Mouse (Mus musculus): ENCODE data around the gene Gm20388. TPM values are rescaled to one million over a fixed set of nuclear protein-coding genes. Genes with fewer than 3 reads are reported as not detected.

Gene Gm20388
- polyA plus RNA-seq, 1 experiment from 2014 or later = 7.4 TPM

DNA sequence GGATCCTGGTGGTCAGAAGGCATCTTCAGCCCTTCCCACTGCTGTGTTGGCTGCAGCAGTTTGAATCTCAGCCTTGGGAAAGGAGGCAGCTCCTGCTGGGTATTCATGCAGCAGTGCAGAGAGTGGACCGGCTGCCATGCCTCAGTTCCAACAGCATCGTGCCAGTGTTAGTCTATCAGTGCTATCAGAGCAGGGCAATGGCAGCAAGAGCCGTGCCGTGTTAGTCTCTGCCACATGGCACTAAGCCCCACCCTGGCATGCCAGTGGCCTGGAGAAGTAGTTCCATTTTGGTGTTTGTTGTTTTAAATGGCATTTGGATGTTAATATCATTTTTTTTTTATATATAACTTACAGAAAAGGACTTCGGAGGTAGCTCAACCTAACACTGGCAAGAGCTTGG lies 3198.3 kb downstream of the Gm20388 start:
- peaks cover 4% of the 10 kb centered on the region; the same call in 1 of the 2 replicates for H3K4me1 ChIP-seq (ENCODE audit: control insufficient read depth, insufficient read depth, low read length)
- no peak overlapping the region for H3K4me2 ChIP-seq (ENCODE audit: low read depth, low read length)
- 76% methylated on average over 5 of the region's 5 CpGs for WGBS

DNA sequence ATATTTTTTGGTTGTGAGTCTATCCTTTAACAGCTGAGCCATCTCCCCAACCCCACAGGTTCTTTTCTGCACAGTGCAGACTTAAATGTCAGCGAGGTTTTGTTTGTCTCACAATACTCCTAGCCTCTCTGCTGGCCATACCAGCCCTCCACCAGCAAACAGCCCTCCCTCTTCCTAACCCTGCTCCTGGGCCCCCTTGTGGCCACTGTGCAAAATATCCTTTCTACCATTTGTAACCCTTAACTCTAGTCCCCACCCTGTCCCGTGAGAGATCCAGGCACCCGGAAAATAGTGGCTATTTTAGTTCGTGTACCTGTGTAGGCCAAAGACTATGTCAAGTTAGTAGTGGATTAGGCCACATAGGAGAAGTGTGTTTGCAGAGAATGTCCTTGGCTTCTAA lies 3200.0 kb downstream of the Gm20388 start:
- 11% methylated on average over 4 of the region's 4 CpGs for WGBS
- no peak overlapping the region for H3K4me2 ChIP-seq (ENCODE audit: low read depth, low read length)
- H3K4me3 ChIP-seq (replicated peaks; ENCODE audit: low read length) = no peak overlapping the region
- H3K27me3 ChIP-seq (ENCODE audit: control insufficient read depth, insufficient read depth, low read length) = 0 out of 2 replicates have a peak, but pooled peaks cover 1% of the 10 kb centered on the region
- no peaks in the 10 kb centered on the region for H3K36me3 ChIP-seq (ENCODE audit: control insufficient read depth, insufficient read depth, low read length)
- H3K4me1 ChIP-seq (ENCODE audit: control insufficient read depth, insufficient read depth, low read length) = no peaks in the 10 kb centered on the region
- no peak overlapping the region for H3K9ac ChIP-seq (ENCODE audit: low read length)
- H3K9me3 ChIP-seq (replicated peaks; ENCODE audit: control insufficient read depth, low read length) = no peaks in the 10 kb centered on the region
- no peak overlapping the region for H3K27ac ChIP-seq (ENCODE audit: low read length)
- ATAC-seq (ENCODE audit: insufficient read depth, low FRiP score) = peak; percentile 79

More for the DNA sequence above, 3198.3 kb downstream of the Gm20388 start:
- no peak overlapping the region for H3K27ac ChIP-seq (ENCODE audit: low read length)
- H3K9ac ChIP-seq (ENCODE audit: low read length) = no peak overlapping the region
- no peak overlapping the region for H3K4me3 ChIP-seq (replicated peaks; ENCODE audit: low read length)
- ATAC-seq (ENCODE audit: insufficient read depth, low FRiP score) = no peak
- H3K27me3 ChIP-seq (ENCODE audit: control insufficient read depth, insufficient read depth, low read length) = no peaks in the 10 kb centered on the region
- peaks cover 3% of the 10 kb centered on the region; the same call in 1 of the 2 replicates for H3K36me3 ChIP-seq (ENCODE audit: control insufficient read depth, insufficient read depth, low read length)
- H3K9me3 ChIP-seq (replicated peaks; ENCODE audit: control insufficient read depth, low read length) = no peaks in the 10 kb centered on the region

DNA sequence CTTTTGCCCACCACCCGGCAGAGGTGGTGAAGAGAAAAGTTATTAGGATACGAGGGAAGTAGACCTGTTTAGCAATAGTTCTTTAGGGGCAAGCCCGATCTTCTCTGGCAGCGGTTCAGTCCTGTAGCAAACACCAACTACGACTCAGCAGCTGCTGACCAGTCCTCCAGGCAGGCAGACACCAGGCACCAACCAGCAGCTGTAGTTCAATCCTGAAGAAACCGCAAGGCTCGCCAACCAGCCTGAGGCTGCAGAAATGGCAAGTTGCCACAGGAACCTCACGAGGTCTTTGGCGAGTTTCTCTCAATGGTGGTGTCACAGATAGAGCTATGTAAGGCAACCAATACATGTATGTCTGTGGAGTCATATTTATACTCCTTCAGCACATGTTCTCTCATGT lies 3202.3 kb downstream of the Gm20388 start:
- Histone ChIP-seq H3K36me3 (ENCODE audit: control insufficient read depth, insufficient read depth, low read length) (no peaks in the 10 kb centered on the region), H3K4me1 (ENCODE audit: control insufficient read depth, insufficient read depth, low read length) (peaks cover 11% of the 10 kb centered on the region), H3K9me3 (replicated peaks; ENCODE audit: control insufficient read depth, low read length) (no peaks in the 10 kb centered on the region), H3K4me2 (ENCODE audit: low read depth, low read length) (no peak overlapping the region), H3K27ac (ENCODE audit: low read length) (no peak overlapping the region), H3K9ac (ENCODE audit: low read length) (no peak overlapping the region), H3K27me3 (ENCODE audit: control insufficient read depth, insufficient read depth, low read length) (peaks cover 22% of the 10 kb centered on the region), H3K4me3 (replicated peaks; ENCODE audit: low read length) (no peak overlapping the region)
- WGBS = 74% methylated on average over 9 of the region's 9 CpGs
- ATAC-seq (ENCODE audit: insufficient read depth, low FRiP score) = no peak

DNA sequence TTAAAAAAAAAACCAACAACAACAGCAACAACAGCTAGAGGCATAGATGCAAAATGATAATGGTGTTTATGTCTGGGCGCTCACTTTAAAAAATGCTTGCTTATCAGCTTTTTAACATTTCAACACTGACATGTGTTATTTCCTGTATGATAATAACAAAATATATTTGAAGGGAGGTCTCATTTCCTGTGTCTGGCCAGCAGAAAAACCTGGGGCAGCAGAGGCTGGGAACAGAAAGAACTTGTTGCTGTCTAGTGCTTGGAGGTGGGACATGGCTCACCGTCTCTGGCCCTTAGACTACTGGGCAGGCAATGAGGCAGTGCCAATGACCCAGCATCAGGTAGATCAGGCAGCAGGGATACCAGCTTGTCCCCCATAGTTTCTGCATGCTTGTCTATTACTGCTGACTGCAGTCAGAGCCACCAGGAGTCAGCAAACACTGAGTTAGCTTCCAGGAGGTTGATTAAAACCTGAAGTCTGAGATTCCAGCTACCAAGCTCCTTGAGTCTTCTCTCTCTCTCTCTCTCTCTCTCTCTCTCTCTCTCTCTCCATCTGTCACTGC lies 3203.3 kb downstream of the Gm20388 start:
- Histone ChIP-seq H3K36me3 (ENCODE audit: control insufficient read depth, insufficient read depth, low read length) (no peaks in the 10 kb centered on the region), H3K9me3 (replicated peaks; ENCODE audit: control insufficient read depth, low read length) (no peaks in the 10 kb centered on the region), H3K27ac (ENCODE audit: low read length) (no peak overlapping the region), H3K4me2 (ENCODE audit: low read depth, low read length) (no peak overlapping the region), H3K9ac (ENCODE audit: low read length) (no peak overlapping the region), H3K4me3 (replicated peaks; ENCODE audit: low read length) (no peak overlapping the region), H3K27me3 (ENCODE audit: control insufficient read depth, insufficient read depth, low read length) (peaks cover 33% of the 10 kb centered on the region), H3K4me1 (ENCODE audit: control insufficient read depth, insufficient read depth, low read length) (peaks cover 12% of the 10 kb centered on the region)
- WGBS = 47% methylated on average over 2 of the region's 2 CpGs
- no peak for ATAC-seq (ENCODE audit: insufficient read depth, low FRiP score)

DNA sequence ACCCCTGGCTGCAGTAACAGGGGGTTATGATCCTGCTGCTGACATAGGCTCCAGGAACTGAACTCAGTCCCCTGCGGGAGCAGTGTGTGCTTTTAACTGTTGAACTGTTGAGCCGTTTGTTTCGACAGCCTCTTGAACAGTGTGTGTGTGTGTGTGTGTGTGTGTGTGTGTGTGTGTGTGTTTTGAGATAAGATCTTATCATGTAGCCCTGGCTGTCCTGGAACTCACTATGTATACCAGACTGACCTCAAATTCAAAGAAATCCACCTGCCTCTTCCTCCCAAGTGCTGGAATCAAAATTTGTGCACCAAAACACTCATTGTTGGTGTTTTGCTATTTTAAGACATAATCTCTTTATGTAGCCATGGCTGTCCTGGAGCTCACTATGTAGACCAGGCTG lies 3204.0 kb downstream of the Gm20388 start:
- H3K4me2 ChIP-seq (ENCODE audit: low read depth, low read length) = no peak overlapping the region
- H3K36me3 ChIP-seq (ENCODE audit: control insufficient read depth, insufficient read depth, low read length) = no peaks in the 10 kb centered on the region
- no peak overlapping the region for H3K4me3 ChIP-seq (replicated peaks; ENCODE audit: low read length)
- no peaks in the 10 kb centered on the region for H3K9me3 ChIP-seq (replicated peaks; ENCODE audit: control insufficient read depth, low read length)
- 41% methylated on average over 3 of the region's 3 CpGs for WGBS
- H3K27me3 ChIP-seq (ENCODE audit: control insufficient read depth, insufficient read depth, low read length) = peaks cover 39% of the 10 kb centered on the region
- H3K27ac ChIP-seq (ENCODE audit: low read length) = no peak overlapping the region
- H3K4me1 ChIP-seq (ENCODE audit: control insufficient read depth, insufficient read depth, low read length) = peaks cover 12% of the 10 kb centered on the region
- no peak overlapping the region for H3K9ac ChIP-seq (ENCODE audit: low read length)
- no peak for ATAC-seq (ENCODE audit: insufficient read depth, low FRiP score)

DNA sequence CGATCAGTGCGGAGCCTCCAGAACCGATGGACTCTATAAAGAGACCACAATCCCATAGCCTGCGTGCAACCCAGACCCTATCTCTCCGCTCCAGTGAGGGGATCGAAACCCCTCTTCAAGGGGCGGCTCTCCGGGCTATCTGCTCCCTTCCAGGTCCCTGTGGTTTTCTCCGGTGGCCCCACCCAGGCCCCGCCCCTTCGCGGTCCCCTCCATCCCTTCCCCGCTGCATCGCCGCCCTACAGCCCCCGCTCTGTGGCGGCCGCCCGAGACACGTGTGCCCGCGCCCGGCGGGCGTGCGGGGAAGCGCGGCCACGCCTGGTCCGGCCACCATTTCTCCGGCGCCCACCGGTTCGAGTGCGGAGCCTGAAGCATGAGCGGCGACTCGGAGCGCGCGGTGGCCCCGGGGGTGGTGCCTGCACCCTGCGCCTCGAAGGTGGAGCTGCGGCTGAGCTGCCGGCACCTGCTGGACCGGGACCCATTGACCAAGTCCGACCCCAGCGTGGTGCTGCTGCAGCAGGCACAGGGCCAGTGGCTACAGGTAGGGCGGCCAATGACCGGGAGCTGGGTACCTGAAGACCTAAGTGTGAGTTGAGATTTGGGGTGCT lies 3206.6 kb downstream of the Gm20388 start, which contains the start of gene Cpne7:
TSS of gene Cpne7 (plus strand) at position 248 of the 605 bp plus-strand sequence.
- Histone ChIP-seq H3K4me1 (ENCODE audit: control insufficient read depth, insufficient read depth, low read length) (peaks cover 12% of the 10 kb centered on the region), H3K36me3 (ENCODE audit: control insufficient read depth, insufficient read depth, low read length) (no peaks in the 10 kb centered on the region), H3K9ac (ENCODE audit: low read length) (peak within 1 kb of the TSS; percentile 69), H3K27ac (ENCODE audit: low read length) (no peak within 1 kb of the TSS), H3K27me3 (ENCODE audit: control insufficient read depth, insufficient read depth, low read length) (peaks cover 39% of the 10 kb centered on the region), H3K4me2 (ENCODE audit: low read depth, low read length) (peak within 1 kb of the TSS; percentile 97), H3K4me3 (replicated peaks; ENCODE audit: low read length) (peak within 1 kb of the TSS; percentile 53), H3K9me3 (replicated peaks; ENCODE audit: control insufficient read depth, low read length) (no peaks in the 10 kb centered on the region)
- peak; percentile 41; the same call in 1 of the 2 replicates for ATAC-seq (ENCODE audit: insufficient read depth, low FRiP score)
- under 1% methylated on average over 51 of the region's 51 CpGs for WGBS

DNA sequence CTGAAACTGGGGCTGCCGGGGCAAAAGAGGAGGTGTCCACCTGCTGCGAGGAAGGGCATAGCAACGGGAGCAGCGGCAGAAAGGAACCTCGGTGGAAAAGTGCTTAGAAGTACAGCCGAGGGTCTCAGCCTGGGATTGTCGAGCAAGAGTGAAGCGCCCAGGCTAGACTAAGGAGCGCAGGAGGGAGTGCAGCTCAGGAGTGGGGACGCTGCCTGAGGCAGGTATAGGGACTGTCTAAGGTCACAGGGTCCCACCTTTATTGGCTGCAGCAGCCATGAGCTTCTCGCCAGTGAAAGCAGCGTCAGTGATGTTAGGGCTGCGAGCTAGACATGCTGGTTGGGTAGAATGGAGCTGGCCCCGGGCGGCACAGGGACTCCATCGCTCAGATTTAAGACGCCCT lies 3207.1 kb downstream of the Gm20388 start:
- Histone ChIP-seq H3K9ac (ENCODE audit: low read length) (peak overlapping the region; percentile 69), H3K27me3 (ENCODE audit: control insufficient read depth, insufficient read depth, low read length) (peaks cover 39% of the 10 kb centered on the region), H3K9me3 (replicated peaks; ENCODE audit: control insufficient read depth, low read length) (no peaks in the 10 kb centered on the region), H3K27ac (ENCODE audit: low read length) (no peak overlapping the region), H3K36me3 (ENCODE audit: control insufficient read depth, insufficient read depth, low read length) (no peaks in the 10 kb centered on the region), H3K4me1 (ENCODE audit: control insufficient read depth, insufficient read depth, low read length) (peaks cover 12% of the 10 kb centered on the region), H3K4me3 (replicated peaks; ENCODE audit: low read length) (peak overlapping the region; percentile 53), H3K4me2 (ENCODE audit: low read depth, low read length) (peak overlapping the region; percentile 97)
- ATAC-seq (ENCODE audit: insufficient read depth, low FRiP score) = no peak
- 4% methylated on average over 17 of the region's 17 CpGs for WGBS

DNA sequence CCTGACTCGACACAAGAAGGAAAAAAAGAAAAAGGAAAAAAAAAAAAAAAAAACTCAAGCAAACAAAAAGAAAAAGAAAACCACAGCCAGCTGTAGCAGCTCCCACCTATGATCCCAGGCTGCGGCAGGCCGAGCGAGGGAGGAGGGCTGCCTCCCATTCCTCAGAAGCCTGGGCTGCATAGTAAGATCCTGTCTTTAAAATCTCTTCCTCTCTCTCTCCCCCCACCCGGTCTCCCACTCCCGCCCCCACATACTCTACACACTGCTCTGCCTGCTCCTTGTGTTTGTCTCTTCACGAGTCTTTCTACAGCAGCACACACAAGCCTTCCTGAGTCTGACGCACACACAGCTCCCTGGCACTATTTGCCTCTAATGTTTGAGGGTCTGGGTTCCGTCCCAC lies 3211.4 kb downstream of the Gm20388 start:
- no peaks in the 10 kb centered on the region for H3K36me3 ChIP-seq (ENCODE audit: control insufficient read depth, insufficient read depth, low read length)
- 28% methylated on average over 9 of the region's 9 CpGs for WGBS
- 0 out of 2 replicates have a peak, but pooled peaks have one; percentile 14 for ATAC-seq (ENCODE audit: insufficient read depth, low FRiP score)

DNA sequence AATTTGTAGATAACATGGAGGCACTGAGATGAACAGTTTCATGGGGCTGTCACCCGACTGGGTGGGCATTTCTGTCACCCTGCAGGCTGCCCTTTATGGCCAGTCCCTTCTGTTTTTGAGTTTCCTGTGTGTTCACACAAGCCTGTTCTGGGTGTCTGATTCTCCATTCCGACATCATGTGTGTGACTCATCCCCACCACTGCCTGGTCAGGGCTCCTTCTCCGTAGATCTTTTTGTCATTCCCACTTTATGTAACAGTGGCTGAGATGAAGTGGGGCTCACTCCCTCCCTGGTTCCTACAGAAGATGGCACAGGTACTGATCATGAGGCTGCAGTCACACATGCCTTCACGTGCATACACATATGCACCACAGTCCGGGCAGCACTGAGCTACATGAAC lies 3212.0 kb downstream of the Gm20388 start:
- peak overlapping the region; percentile 38; the same call in 1 of the 2 replicates for H3K9ac ChIP-seq (ENCODE audit: low read length)
- no peaks in the 10 kb centered on the region for H3K9me3 ChIP-seq (replicated peaks; ENCODE audit: control insufficient read depth, low read length)
- no peak overlapping the region for H3K4me2 ChIP-seq (ENCODE audit: low read depth, low read length)
- ATAC-seq (ENCODE audit: insufficient read depth, low FRiP score) = no peak
- H3K4me3 ChIP-seq (replicated peaks; ENCODE audit: low read length) = no peak overlapping the region
- peaks cover 24% of the 10 kb centered on the region for H3K27me3 ChIP-seq (ENCODE audit: control insufficient read depth, insufficient read depth, low read length)
- peaks cover 12% of the 10 kb centered on the region for H3K4me1 ChIP-seq (ENCODE audit: control insufficient read depth, insufficient read depth, low read length)
- H3K36me3 ChIP-seq (ENCODE audit: control insufficient read depth, insufficient read depth, low read length) = no peaks in the 10 kb centered on the region
- WGBS = 77% methylated on average over 5 of the region's 5 CpGs
- no peak overlapping the region for H3K27ac ChIP-seq (ENCODE audit: low read length)

More for the DNA sequence above, 3211.4 kb downstream of the Gm20388 start:
- H3K27me3 ChIP-seq (ENCODE audit: control insufficient read depth, insufficient read depth, low read length) = peaks cover 30% of the 10 kb centered on the region
- H3K9me3 ChIP-seq (replicated peaks; ENCODE audit: control insufficient read depth, low read length) = no peaks in the 10 kb centered on the region
- no peak overlapping the region for H3K4me3 ChIP-seq (replicated peaks; ENCODE audit: low read length)
- H3K27ac ChIP-seq (ENCODE audit: low read length) = no peak overlapping the region
- H3K4me2 ChIP-seq (ENCODE audit: low read depth, low read length) = no peak overlapping the region
- H3K4me1 ChIP-seq (ENCODE audit: control insufficient read depth, insufficient read depth, low read length) = peaks cover 18% of the 10 kb centered on the region
- peak overlapping the region; percentile 38; the same call in 1 of the 2 replicates for H3K9ac ChIP-seq (ENCODE audit: low read length)
